Mouse (Mus musculus) heart, adult 11 months (tissue): ENCODE data around the gene Fer1l5.
A peak's percentile ranks its signal among the peaks of the same experiment; 100 is the strongest.

Experiments used
- DNase-seq: peaks from one replicate; pipeline ENCODE4 v3.0.0; 2022

The Fer1l5 gene

DNA sequence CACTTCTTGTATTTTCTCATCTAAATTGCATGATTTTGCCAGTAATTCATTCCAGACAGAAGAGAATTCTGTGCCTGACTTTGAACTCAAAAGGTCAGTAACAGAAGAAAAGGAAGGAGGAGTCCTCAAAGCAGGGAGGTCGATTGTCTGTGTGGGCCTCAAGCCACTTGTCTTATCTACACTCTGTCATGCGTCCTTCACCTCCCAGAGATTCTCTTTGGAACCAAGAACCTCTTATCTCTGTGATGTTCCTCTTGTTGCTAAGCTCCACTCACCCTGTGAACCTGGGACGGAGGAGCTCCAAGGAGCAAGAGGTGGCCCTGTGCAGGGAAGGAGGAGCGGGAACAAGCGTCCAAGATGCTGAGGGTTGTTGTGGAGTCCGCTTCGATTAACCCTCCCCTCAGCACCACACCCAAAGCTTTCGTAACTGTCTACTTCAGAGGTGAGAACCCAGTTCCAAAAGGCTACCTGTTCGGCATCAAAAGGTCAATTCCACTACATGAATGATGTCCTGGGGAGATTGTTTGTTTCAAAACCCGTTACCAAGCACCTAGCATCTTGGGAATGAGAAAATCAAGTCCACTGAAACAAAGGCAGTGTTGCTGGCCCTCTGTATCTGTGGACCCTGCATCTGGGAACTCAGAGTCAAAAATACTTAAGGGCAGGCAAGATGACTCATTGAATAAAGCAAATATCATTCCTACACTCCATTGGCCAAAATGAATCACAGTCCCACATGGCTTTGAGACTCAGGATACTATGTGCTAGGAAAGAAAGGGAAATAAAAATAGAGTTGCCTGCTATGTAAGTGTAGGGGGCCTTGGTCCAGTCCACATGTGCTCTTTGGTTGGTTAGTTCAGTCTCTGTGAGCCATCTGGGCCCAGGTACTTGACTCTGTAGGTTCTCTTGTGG is at the start of gene Fer1l5:
Fer1l5 (plus strand) TSS at position 358 of the 912 bp plus-strand sequence.
- peak; percentile 76 for DNase-seq

DNA sequence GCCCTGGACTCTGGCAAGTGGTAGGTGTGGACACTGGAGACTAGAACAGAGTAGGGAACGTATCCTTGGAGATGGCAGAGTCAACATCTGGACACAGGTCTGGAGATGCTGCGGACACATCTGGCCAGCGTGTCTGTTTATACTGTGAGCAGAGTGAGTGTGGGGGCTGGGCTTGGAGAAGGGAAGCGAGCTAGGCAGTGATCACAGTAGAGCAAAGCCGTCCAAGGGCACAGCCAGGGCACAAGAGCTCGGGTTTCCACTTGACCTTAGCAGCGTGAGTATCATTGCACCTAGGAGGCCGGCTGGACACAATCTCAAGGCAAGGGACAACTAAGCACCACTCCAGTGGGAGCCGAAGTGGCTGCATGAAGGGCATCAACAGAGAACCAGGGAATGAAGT is 49.0 kb upstream of the Fer1l5 start:
- no peak for DNase-seq

DNA sequence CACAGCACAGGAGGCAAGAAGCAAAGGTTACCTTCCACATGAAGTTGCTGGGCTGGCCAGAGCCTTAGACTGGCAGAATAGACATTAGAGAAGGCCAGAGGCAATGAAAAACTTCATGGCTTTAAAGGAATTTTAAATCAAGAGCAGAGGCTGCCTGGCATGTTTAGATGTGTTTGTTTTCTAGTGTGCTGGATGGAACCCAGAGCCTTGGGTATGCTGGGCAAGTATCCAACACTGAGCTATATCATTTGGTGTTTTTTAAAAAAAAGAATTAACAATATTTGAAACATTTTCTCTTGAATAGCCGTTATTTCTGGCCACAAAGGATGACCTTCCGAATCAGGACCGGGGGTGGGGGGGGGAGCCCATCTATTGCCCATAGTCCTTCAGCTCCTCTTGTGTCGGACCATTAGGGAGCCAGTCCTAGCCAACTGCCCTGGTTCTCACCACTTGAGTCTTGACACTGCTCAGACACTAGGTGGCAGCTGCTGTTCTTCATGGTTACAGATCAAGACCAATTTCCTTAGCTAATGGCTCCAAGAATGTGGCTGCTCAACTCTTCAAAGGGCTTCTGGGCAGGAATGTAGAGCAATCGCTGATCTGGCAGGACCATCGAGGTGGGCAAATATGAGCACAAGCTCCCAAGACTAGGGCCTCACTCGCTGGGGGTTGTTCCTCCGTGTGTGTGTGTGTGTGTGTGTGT is 48.2 kb upstream of the Fer1l5 start:
- peak; percentile 95 for DNase-seq

DNA sequence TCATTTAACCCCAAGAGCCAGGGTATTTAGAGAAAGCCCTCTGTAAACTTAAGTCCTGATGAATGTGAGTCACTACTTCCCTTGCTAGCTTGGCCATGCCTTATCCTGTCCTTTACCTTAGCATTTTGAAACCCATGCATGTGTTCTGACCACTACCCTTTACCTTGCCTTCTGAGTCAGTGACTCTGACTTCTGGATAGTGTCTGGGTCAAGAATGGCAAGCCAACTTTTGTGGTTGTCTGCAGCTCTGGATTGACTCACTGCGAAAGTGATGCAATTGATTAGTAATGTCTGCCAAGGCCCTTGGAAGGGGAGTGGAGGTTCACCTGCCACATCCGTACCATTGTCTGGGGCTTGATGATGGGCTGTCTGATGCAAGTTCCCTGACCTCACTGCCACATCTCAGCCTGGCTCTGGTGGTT is 46.2 kb upstream of the Fer1l5 start:
- DNase-seq = no peak

DNA sequence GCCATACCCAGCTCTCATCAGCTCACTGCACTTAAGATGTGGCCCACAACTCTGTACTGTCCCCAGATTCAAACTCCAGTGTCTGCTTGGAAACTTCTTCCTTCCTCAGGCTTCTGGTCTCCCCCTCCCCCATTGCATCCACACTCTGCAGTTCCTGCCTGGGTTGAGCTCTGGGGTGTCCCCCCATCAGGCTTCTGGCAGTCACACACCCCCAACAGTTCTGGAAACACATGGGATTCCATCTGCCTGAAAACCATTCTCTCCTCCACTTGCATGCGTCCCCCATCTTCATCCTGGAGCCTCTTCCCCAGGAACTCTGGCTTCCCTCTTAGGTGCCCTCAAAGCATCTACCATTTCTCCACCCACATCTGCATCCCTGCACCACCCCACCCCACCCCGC is 45.3 kb upstream of the Fer1l5 start:
- no peak for DNase-seq

DNA sequence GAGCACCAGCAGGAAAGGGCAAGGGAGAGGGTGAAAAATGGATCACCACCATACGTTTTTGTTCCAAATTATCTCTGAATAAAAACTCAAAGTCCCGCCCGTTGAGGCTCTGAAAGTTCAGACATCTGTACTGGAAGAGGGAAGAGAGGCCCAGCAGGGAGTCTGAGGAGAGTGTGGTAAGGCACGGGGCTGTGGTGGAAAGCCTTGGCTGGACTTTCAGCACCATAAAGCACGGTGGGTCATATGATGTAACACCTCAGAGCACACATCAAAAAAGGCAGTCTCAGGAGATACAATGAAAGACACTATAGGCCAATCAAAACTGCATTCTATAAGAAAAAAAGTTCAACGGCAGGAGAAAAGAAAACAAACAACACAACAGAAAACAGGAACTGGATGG is 40.3 kb upstream of the Fer1l5 start:
- no peak for DNase-seq

DNA sequence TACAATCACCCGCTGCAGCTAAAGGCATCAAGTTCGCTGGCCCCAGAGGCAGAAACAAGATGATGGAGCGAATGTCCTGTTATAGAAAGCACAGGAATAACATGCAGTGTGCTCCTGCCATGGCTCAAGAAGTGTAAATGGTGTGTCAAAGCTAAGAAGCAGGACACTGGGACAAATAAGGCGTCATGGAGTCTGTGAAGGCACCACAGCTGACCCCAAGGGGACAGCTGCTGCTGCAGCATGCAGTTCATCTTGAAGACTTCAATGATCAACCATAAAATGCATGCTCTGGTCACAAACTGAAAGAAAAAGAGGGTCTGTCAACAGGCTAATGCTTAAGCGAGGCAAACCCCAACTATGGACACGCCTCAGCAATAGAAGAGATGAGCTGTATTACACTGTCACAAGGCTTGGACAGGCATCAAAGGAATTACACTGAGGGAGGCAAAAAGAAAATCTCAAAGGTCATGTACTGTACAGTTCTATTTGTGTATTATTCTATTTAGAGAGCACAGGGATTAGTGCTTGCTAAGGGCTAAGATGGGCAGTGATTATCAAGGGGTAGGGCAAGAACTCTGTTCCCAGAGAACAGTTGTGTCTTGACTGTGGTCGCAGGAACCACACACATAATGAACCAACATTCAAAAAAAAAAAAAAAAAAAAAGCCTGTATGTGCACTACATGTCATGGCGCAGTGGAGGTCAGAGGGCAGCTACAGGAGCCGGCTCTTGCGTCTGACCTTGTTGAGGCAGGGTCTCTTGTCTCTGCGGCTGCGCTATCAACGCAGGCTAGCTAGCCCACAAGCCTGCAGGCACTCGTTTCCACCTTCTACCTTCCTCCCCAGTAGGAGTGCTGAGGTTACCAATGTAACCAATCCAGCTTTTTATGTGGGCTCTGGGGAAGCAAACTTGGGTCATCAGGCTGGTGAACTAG is 38.9 kb upstream of the Fer1l5 start:
- no peak for DNase-seq

DNA sequence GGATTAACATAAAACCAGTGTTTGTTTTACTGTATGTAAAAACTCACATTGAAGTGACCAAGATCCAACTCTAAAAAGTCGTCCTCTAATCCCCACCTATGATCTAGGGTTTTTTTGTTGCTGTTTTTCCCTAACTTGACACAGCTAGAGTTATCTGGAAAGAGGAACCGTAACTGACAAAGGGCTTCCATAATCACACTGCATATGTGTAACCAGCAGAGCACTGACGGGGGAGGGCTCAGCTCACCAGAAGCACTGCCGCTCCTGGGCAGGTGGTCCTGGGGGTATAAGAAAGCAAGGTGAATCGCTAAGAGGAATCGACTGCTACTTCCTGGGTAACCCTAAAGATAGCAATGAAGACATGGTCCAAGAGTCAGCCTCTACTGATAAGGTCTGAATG is 29.5 kb upstream of the Fer1l5 start:
- no peak for DNase-seq

DNA sequence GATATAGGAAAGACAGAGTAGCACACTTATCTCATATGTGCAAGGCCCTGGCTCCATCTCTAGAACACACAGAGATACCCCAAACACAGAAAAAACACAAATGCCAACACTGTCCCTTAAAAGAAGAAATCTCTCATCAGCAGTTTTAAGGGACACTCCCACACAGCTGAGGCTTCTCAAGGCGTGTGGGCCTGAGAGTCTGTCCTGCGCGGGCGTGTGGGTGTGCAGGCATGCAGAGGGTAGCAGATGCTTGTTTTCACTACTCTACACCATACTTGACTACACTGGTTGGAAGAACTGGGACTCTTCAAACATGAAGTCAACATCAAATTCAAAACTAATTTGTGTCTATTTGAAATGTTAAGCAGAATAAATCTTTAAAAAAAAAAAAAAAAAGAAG is 19.7 kb upstream of the Fer1l5 start:
- DNase-seq = no peak

DNA sequence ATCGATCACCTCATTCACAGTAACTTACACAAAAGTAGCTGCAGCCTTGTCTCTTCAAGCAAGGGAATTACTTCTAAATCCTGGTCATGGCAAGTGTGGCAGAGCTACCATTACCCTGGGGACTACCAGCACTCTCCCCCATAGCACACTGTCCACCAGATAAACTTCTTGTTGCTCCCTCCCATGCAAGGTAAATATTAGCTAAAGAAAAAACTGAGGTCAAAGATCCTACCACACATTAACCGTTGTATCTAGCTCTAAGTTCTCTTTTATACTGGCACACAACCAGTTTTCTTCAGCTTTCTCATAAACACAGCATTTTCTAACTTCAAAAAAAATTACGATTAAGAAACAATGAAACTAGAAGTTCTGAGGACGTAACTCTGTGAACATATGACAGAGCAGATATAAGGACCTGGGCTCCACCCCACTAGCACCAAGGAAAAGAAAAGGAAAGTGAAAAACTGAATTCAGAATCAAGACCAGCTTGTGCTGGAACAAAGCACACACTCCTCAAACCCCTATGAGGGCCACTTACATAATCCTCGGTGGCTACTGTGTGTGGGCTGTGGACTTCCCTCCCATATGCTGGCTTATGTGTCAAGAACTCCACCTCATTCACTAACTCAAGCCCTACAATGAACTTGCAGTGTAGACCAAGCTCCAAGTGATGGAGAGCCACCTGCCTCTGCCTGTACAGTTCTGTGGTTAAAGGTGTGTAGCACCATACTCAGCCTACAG is 15.0 kb upstream of the Fer1l5 start:
- DNase-seq = no peak

DNA sequence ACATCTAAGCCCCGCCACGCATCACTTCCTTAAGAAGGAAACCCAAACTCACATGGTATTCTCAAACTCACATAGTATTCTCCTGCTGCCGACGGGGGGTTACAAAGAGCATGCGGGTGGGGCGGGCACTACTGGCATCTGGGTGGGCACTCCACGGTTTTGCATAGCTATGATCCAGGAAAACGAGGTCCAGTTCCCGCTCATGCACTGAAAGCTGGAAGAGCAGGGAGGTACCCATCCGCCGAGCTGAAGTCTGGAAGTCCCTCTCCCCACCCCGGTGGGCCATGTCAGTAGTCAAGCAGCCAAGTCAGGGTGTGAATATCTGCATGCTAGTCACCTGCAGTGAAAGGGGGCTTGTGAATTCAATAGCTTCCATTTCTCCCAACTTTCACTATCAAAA is 4.4 kb upstream of the Fer1l5 start:
- DNase-seq = peak; percentile 90

DNA sequence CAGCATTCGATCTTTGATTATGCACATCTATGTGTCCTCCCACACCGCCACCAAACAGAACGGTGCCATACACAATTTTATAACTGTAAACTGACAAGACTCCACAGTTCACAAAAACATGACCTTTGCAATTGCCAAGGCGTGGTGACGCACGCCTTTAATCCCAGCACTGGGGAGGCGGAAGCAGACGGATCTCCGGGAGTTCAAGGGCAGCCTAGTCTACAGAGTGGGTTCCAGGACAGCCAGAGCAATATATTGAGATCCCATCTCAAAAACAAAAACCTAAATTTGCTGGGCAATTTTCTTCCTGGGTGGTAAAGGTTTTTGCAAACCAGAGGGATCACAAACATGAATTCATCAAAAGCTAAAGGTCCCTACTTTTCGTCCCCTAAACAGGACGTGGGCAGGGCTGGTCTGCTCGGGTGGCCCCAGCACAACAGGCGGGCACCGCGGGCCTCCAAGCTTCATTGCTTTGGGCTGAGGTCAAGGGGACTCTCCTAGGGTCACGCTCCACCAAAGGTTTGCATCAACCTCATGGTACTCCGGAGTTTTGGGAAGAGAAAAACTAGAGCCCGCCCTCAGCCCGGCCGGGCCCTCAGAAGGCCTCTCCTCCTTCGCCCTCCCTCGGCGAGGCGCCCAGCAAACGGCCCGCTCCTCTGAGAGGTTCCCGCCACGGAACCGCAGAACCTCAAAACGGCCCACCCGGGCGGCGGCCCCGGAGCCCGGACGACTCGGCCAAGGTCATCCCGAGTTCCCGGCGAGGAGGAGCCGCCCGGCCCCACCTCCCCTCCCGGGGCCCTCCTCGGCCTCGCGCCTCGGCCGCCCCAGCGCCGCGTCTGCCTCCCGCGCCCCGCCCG is 3.8 kb upstream of the Fer1l5 start:
- DNase-seq = peak; percentile 91

DNA sequence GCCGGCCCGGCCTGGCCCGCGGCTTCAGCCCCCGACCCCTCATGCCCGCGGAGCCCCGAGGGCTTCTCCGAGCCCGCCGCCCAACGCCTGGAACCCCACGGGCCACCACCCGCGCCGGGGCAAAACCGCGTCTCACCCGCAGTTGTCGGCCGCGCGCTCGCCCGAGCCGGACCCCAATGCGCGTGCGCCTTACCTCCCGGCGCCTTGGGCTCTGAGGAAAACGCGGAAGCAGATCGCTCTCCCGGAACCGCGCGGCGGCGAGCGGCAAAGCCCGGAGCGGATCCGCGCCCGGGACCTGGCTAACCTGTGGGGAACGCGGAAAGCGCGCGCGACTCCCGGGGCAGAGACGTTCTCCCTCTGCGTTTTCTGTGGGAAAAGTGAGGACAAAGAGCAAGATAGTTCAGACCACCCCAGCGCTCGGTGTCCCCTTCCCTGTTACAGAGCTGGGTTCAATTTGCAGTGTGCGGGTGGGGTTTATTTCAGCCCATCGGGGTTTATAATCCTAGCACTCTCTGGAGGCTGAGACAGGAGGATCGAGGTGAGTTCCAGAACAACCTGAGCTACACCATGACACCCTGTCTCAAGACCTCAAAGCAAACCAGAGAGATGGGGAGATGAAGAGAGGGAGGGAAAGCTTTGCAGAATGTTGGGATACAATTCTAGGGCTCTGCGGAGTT is 3.0 kb upstream of the Fer1l5 start, which contains the start of gene Kansl3:
Kansl3 (minus strand) TSS at position 213 of the 677 bp plus-strand sequence.
- DNase-seq = peak; percentile 99

DNA sequence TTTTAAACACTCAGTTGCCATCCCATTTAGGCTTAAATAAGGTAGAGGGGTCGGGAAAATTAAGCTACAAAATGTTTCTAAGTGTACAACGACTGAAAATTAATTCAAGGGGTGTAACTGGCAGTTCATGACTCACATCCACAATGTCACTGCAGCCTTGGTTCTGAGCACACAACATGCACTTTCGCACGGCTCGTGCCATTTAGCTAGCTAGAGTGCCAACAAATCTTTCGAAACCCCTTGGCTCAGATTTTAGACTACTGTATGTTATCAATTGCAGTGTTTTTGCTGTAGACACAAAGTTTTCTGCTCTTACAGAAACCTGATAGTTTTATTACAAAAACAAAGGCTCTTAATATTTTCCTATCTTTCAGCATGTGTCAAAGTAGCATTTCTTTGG is 1.2 kb upstream of the Fer1l5 start:
- DNase-seq = peak; percentile 56

DNA sequence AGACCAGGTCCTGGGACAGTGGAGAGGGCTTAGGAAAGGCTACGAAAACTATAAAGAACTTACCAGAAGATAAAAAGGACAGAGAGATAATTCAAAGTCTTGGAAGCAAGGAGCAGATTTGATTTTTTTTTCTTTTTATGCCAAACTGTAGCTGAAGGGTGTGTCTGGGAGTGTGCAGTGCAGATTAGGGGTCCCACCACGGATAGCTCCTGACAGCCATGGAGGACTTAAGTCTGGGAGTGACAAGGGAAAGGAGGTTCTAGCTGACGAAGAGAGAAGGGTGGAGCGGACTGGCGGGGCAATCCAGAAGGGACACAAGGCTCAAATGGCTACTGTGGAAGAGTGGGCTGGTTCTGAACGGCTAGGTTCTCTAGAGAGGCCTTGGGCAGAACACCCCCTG is 6.8 kb downstream of the Fer1l5 start:
- no peak for DNase-seq

DNA sequence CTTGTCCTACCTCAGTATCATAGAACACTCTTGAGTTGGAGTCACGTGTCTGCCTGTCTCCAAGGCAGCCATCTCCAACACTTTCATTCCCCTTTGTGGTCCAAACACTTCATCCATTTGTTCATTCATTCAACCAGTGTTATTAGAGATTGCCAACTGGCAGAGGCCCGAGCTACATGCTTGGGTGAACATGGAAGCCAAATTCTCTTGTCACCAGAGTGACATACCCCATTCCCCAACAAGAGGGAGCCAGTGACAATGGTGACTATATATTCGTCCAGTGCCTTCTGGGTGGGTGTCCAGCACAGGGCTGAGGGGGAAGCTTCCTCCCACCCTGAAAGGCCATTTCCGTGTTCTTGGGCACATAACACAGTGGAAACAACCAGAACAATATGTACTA is 7.5 kb downstream of the Fer1l5 start:
- no peak for DNase-seq

DNA sequence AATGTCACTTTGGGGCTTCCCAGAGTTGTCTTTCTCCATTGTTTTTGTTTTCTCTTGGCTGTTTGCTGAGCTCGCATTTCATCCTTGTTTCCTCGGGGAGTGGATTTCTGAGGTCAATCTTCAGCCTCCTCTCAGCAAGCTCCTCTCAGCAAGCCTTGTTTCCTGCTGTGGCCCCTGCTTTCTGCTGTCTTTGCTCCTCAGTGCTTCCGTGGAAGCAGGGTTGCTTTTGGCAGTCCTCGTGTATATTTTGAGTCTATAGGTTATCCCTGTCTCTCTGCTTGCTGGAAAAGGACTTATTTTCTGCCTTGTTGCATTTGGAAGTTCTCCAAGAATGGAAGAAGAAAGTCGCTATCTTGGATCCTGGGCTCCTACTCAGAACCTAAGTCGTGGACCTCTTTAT is 24.9 kb downstream of the Fer1l5 start:
- no peak for DNase-seq

DNA sequence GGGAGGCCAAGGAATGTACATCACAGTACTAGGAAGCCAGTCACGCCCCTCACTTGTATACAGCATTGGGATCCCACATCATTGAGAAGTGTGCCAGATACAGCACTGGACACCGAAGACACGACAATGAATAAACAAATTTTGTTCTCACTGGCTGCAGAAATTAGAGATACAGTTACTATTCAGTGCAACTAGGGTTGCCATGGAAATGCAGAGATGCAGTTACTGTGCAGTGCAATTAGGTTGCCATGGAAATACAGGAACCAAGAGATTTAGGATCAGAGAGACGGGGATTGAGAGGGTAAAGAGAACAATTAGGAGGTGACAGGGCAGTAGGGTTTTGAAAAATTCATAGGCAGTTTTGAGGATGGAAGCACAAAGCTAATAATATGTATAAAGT is 29.4 kb downstream of the Fer1l5 start:
- no peak for DNase-seq

DNA sequence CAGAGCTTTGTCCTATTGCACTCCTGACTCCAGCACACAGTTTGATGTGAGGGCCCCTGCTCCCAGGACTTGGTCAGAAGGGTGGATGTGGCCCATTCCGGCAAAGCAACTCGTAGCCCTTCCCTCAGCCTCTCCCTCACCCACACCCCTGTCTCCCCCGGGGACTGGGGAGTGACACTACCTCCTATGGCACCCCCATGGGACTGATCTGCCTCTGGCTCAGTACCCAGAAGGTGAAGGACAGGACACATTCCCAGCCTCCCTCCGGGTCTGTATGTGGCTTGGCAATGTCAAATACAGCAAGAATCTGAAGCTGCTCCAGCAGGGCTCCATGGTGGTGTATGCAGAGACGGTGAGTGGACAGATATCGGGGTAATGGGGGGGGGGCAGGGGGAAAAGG is 32.4 kb downstream of the Fer1l5 start:
- DNase-seq = peak; percentile 81

DNA sequence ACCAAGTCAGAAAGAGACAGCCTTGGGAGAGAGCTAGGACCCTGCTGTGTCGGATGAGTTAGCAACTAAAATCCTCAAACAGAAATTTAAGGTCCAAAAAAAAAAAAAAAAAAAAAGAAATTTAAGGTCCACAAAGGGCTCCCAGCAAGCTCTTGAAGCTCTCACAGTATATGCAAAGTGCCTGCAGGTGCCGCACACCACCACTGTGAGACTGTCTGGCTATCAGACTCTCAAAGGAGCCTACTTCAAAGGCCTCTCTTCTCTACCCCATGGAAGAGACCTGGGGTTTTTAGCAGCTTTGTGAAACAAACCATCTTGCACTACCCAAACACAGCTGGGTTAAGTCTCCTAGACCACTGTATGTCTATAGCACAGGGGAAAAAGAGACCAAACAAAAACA is 57.4 kb downstream of the Fer1l5 start:
- no peak for DNase-seq

DNA sequence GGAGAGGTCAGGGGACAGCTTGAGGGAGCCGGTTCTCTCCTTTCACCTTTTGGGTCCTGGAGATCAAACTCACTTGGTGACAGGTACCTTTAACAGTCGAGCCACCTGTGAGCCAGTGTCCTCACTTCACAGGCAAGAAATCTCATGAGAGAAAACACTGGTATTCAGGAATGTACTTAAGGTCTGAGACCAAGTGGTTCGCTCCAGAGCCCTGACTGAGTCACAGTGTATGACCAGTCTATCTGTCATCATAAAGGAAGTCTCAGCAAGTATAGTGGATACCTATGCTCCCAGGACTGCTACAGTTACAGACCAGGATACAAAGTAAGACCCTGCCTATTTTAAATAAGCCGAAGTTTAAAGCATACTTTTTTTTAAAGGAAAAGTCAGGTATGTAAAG is 60.9 kb downstream of the Fer1l5 start:
- DNase-seq = no peak
